Mouse (Mus musculus) E14TG2a.4 (cell line): ENCODE results near the gene Ubac2.

Experiments used
- CTCF ChIP-seq: conservative IDR thresholded peaks from 2 replicates; pipeline ENCODE4 v1.5.1; 2014; ENCODE audit warnings: low read length
- NANOG ChIP-seq: IDR thresholded peaks from 2 replicates; pipeline ENCODE4 v1.6.1; 2014; ENCODE audit warnings: borderline replicate concordance, low read length, mixed read lengths

- TF ChIP-seq CTCF = no peak
- no peak for TF ChIP-seq NANOG
Observed at GRCm38 (mm10) chr14:121930731-121931383, 52.4 kb downstream of the Ubac2 start.
